Mouse (Mus musculus): ENCODE results near the gene Ten1. TPM values are rescaled to one million over a fixed set of nuclear protein-coding genes. Genes with fewer than 3 reads are reported as not detected.

Gene Ten1
- polyA plus RNA-seq, 1 experiment from 2014 or later: 43.4 TPM

Other genes starting within 250 kb of the Ten1 start
- 0.31 and 0.44 TPM in 2 replicates for gene Itgb4, start 224.1 kb upstream of the Ten1 start, polyA plus RNA-seq (2016; fragmentation: Nextera tagmentation; extraction: Ambion mirVana)
- gene Galk1, start 186.1 kb upstream of the Ten1 start, polyA plus RNA-seq (2016; fragmentation: Nextera tagmentation; extraction: Ambion mirVana): 187 and 200 TPM in 2 replicates
- gene H3f3b, start 170.9 kb upstream of the Ten1 start, polyA plus RNA-seq (2016; fragmentation: Nextera tagmentation; extraction: Ambion mirVana): 816 and 835 TPM in 2 replicates
- 18.7 and 20.2 TPM in 2 replicates for gene Unk, start 168.5 kb upstream of the Ten1 start, polyA plus RNA-seq (2016; fragmentation: Nextera tagmentation; extraction: Ambion mirVana)
- 48.9 and 50.1 TPM in 2 replicates for gene Unc13d, start 120.9 kb upstream of the Ten1 start, polyA plus RNA-seq (2016; fragmentation: Nextera tagmentation; extraction: Ambion mirVana)
- gene Wbp2, start 111.9 kb upstream of the Ten1 start, polyA plus RNA-seq (2016; fragmentation: Nextera tagmentation; extraction: Ambion mirVana): 76.4 and 77.8 TPM in 2 replicates
- gene Trim47, start 71.6 kb upstream of the Ten1 start, polyA plus RNA-seq (2016; fragmentation: Nextera tagmentation; extraction: Ambion mirVana): 6.2 TPM in 2 replicates
- gene Trim65, start 67.7 kb upstream of the Ten1 start, polyA plus RNA-seq (2016; fragmentation: Nextera tagmentation; extraction: Ambion mirVana): 1.7 and 2.0 TPM in 2 replicates
- gene Mrpl38, start 60.0 kb upstream of the Ten1 start, polyA plus RNA-seq (2016; fragmentation: Nextera tagmentation; extraction: Ambion mirVana): 76.7 and 81.5 TPM in 2 replicates
- 14.3 and 15.0 TPM in 2 replicates for gene Fbf1, start 30.7 kb upstream of the Ten1 start, polyA plus RNA-seq (2016; fragmentation: Nextera tagmentation; extraction: Ambion mirVana)
- 15.3 and 19.7 TPM in 2 replicates for gene Acox1, start 190 bp downstream of the Ten1 start, polyA plus RNA-seq (2016; fragmentation: Nextera tagmentation; extraction: Ambion mirVana)
- 0.30 and 0.31 TPM in 2 replicates for gene Evpl, start 39.2 kb downstream of the Ten1 start, polyA plus RNA-seq (2016; fragmentation: Nextera tagmentation; extraction: Ambion mirVana)
- gene Srp68, start 75.4 kb downstream of the Ten1 start, polyA plus RNA-seq (2016; fragmentation: Nextera tagmentation; extraction: Ambion mirVana): 66.4 and 66.8 TPM in 2 replicates
- gene Galr2, start 82.1 kb downstream of the Ten1 start, polyA plus RNA-seq (2016; fragmentation: Nextera tagmentation; extraction: Ambion mirVana): not detected in 2 replicates
- 29.7 and 31.8 TPM in 2 replicates for gene Exoc7, start 108.4 kb downstream of the Ten1 start, polyA plus RNA-seq (2016; fragmentation: Nextera tagmentation; extraction: Ambion mirVana)
- gene Foxj1, start 136.5 kb downstream of the Ten1 start, polyA plus RNA-seq (2016; fragmentation: Nextera tagmentation; extraction: Ambion mirVana): 1.2 and 1.4 TPM in 2 replicates
- 2.9 and 4.3 TPM in 2 replicates for gene Rnf157, start 214.2 kb downstream of the Ten1 start, polyA plus RNA-seq (2016; fragmentation: Nextera tagmentation; extraction: Ambion mirVana)
- 32.3 and 32.6 TPM in 2 replicates for gene Ubald2, start 235.2 kb downstream of the Ten1 start, polyA plus RNA-seq (2016; fragmentation: Nextera tagmentation; extraction: Ambion mirVana)

Data from liver, embryonic 12.5 days (tissue).